Mouse (Mus musculus) urinary bladder, postnatal 36 days (tissue): ENCODE data around the gene Vangl1.
"Not testable (repeated sequence)": the region's sequence is repeated elsewhere in the genome, so short reads cannot be mapped to it uniquely, and the experiment has no call there.

Experiments used
- DNase-seq, 2 experiments: peaks; one replicate each; pipeline ENCODE4 v3.0.0; 2022; ENCODE audit warnings: low spot score in 2 of 2, mixed read lengths in 1 of 2

Gene Vangl1

DNA sequence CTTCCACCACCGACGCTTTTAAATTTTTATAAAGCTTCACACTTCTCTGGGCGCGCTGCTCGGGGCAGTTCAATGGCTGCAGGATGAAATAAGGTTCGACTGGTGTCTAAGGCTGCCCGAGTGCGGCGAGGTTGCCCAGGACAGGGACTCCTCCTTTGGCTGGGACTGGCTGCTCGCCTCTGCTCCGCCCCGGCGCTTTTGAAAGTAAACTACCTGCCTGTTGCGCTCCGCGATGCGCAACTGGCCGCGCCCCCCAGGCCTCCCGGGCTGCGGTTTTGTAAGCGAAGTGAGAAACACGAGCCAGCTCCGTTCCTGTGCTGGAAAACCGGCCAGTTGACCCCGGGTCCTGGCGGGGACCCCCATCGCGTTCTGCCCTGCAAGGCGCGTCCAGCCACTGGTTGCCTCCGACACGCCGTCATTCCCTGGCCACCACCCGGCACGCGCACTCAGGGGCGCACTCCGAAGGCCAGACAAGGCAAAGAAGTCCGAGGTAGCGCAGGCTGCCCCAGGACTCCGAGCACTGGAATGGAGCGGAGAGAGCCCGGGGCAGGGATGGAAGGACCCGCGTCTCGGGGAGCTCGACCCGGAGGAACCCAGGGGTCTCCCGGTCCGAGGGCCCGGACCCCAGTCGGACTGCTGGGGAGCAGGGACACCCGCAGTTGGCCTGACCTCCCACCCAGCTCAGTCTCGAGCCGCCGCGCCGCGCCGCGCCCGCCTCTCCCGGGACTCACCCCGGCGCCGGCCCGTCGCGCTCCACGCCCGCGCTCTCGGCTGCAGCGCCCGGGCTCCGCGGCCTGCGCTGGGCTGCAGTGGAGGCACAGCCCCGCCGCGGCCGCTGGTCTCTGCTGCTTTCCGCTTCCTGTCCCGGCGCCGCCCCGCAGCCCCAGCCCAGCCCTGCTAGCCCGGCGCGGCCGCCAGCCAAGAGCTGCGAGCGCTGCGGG, at the start of gene Vangl1:
Gene Vangl1, minus strand, starts transcription at position 913 of the 941 bp plus-strand sequence.
- DNase-seq, result peak; percentile 73 to 84

DNA sequence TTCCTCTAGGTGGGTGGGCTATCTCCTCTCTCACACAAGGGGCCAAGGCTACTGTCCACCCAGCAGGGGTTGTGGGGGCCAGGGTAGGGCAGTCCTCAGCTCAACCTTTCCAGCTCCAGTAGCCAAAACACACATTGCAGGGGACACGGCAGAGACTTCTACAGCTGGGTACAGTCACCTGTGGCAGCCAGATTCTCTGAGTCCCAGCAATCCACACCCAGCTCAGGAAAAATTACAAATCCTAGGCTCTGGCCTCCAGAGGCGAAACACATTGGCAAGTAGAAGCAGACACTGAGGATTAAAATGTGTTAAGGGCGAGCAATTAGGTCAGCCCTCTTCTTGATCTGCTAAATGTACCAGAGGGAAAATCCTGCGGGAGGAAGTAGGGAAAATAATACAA, 49.1 kb upstream of the Vangl1 start:
- DNase-seq, result no peak

DNA sequence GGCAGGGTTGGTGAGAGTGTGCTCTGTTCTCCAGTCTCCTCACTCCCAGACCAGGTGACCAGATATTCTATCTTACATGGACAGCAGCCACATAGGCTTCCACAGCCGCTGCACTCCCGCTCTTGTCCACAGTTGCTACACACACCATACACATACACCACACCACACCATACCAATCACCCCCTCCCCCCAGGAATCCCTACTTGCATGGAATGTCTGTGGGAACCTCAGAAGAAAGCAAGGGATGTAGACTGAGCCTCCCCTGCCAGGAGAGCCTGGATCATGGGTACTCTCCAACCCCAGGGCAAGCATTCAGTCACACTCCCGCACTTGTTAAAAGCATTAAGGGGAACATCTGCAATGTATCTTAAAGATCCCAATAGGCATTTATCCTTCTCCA, 48.4 kb upstream of the Vangl1 start:
- DNase-seq, result no peak

DNA sequence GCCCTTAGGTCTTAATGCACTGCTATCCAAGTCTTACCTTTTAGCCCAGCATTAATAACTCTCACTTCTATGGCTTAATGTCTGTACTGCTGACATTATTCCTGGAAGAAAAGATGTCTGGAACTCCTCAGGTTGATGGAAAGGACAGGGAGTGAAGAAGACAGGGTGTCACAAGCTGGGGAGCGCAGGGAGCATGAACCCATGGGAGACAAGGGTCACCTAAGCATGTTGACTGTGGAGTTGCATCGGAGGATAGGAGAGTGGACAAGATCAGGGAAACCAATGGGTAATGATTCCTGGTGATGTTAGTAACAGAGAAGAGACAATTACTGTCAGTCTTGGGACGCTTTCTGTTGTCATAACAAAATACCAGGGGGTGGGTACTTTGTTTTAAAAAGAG, 46.4 kb upstream of the Vangl1 start:
- no peak for DNase-seq

DNA sequence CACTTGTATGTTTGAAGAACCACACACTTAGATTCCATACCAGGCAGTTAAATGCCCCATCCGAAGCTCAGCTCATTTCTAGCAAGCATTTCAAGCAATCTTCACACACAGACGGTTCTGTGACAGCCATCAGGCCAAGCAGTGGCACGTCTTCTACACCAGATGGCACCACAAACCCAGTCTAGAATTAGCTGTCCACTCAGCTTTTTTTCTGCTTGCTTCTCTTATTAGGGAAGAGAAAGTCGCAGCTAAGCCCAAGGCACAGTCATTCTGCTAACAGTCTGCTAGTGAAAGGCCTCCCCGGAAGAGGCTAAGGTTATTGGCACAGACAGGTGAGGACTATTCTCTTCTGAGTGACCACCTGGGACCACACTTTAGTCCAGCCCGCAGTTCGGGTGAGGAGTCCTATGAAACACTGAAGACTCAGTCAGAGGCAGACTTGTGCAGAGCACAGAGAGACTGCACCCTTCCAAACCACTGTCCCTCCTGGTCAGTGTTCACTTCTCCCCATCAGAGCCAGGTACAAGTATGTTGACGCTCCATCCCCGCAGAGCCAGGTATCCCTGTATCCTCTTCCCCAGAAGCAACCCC, 45.0 kb upstream of the Vangl1 start:
- DNase-seq, result peak; percentile 40 to 62

DNA sequence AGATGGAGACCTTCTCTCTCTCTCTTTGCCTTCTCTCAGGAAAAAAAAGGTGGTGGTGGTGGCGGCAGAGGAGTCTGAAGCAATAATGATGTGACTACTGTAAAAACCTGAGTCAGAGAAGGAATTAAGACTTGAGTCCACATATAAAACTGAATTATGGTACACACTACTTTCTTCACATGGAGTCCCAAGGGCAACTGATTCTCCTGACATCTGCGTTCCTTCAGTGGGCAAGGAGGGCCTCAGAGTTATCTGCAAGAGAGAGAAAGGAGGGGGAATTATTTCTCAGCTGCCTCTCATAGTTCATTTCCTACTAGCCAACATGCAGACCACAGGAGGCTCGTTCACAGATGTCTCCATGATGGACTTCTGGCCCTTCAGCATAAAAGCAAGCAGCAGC, 40.1 kb upstream of the Vangl1 start:
- DNase-seq, result no peak

DNA sequence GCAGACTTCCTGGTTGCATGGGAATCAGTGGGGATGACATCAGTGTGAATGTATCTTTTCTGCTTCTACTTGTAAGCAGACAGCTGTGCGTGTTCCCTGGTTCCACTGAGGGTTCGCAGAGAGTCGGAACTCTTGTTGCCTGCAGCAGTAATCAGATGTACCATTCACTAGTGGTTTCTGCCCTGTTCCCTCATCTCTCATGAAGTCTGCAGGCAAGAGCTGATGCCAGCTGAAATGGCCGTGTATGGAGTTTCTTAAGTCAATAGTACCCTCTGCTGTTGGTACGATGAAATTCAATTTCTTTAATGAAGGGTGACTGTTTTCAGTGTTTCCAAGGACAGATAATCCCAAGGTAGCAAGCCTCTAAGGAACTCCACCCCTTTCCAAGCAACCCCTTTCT, 38.4 kb upstream of the Vangl1 start:
- DNase-seq, result peak; percentile 10 to 26

DNA sequence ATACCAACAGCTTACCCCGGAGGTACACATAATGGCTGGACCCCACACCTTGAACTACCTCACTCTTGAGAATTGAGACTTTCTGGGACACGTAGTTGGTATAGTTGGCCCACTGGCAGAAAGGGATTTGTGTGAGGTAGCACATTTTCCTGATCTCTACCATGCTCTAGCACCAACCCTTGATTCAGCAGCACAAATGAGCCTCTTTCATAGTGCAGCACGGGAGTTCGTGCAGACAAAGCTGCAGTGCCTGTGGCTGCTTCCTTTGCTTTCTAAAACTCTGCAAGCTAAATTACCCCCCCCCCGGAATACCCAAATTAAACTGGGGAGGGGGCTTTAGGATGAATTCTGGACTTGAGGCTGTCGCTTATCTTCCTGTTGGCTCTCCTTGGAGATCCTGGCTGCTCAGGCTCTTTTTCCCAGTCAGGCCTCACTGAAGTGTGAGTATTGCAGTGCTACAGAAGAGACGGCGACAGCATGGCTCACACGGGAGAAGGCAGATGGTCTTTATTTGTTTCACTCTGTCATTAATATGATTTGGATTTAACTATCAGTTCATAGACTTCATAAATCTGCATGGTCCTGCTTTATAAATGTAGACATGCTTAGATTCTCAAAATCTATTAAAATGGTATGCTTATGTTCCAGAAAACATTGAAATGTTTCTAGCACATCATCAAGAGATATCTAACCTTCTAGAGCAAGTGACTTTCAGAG, 27.1 kb upstream of the Vangl1 start:
- no peak for DNase-seq

DNA sequence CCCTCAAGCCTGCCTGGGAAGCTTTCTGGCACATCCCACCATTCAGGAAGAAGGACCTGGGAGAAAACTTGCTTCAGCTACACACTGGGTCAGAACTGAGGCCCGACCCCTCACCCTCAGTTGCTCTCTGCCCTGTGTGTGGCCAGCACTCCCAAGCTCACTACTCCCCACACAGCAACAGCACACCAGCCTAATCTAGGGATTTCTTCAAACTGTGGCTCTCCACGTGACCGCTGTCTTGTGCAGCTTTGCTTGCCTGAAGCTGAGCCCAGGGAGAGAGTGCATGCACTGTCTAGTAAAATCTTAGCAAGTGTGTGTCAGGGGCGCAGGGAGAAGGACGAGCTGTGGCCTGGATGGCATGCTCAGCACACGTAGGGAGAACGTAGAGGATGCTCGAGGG, 18.3 kb upstream of the Vangl1 start:
- no peak for DNase-seq

DNA sequence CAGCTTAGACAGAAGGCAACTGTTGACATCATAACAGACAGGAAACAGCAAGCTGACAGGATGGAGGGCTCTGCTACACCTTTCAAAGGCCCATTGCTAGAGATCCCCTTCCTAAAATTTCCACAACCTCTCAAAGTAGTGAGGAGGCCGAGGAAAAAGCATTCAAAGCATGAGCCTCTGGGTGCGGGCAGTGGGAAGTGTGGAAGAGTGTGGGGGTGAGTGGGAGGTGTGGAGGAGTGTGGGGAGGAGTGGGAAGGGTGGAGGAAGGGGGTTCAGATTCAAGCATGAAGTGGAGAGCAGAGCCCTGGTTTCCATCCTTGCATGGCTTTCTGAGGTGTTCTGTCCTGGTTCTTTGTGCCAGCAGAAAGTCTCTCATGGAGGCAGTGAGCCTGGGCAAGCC, 13.8 kb upstream of the Vangl1 start:
- no peak for DNase-seq

DNA sequence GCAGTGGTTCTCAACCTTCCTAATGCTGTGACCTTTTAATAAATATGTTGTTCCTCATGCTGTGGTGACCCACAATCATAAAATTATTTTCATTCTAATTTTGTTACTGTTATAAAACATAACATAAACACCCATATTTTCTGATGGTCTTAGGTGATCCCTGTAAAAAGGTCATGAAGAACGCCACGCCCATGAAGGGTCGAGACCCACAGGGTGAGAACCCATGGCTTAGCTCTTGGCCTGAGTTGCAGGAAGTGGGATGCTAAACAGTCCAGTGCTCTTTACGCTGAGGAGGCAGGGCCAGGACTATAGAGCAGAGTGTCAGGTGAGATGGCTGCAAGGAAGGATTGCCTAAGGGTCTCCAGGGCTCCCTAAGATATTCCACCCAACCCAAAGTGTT, 10.2 kb upstream of the Vangl1 start:
- no peak for DNase-seq

DNA sequence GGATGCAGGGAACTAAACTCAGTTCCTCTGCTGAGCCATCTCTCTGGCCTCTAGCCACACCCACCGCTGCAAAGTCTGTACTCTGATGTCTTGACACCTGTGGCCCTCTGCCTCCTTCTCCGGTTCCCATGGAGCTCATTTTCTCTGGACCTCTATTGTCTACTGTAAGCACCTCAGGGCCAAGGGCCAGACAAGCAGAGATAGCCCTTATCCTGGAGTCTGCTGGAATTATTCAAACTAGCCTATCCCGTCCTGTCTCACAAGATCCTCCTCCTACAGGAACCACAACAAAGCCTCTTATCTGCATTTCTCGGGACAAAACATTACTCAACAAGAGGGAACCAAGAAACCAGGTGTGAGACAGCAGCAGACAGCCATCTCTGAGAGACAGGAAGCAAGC, 9.8 kb upstream of the Vangl1 start:
- DNase-seq, result no peak

DNA sequence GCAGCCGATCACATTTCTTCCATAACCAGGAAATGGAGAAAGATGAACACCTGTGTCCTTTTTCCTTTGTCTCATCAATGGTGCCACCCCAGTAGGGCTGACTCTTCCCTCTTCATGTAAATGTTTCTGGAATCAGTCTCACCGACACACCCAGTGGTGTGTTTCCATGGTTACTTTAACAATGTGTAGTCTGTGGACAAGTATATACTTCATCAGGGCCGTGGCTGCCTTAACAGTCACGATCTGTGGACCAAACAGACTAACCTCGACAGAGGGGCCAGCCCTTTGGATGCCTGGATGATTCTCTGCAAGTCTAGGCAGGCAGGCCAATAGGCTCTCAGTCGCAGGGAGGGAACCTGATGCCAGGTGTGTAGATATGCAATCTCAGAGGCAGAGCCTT, 8.4 kb upstream of the Vangl1 start:
- DNase-seq, result no peak

DNA sequence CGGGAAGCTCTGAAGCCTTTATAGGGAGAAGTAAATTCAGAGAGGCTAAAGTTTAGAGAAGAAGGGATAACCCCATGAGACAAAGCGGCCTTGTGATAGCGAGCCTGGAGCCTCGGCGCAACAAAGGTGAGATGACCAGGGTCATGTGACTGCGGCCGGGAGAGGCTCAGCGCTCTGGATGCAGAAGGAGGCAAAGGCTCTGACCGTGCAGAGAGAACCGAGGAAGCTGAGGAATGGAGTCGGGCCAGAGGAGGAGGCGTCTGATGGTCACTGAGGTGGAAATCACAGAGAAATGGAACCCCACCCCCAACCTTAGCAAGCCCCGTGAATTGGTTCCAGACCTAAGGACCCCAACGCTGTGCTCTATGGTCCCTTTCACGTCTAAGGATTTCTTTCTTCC, 7.8 kb upstream of the Vangl1 start:
- DNase-seq, result no peak

DNA sequence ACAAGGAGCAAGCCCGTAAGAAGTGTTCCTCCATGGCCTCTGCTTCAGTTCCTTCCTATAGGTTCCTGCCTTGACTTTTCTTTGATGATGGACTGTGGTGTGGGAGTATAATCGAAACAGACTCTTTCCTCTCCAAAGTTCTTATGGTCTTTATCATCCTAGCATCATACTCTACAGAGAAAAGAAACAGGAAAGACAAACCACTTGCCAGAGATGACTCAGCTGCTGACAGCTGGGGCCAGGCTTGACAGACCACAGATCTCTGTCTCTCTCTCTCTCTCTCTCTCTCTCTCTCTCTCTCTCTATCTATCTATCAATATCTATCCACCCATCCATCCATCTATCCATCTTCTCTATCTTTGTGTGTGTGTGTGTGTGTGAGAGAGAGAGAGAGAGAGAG, 6.8 kb upstream of the Vangl1 start:
- DNase-seq, result no peak

DNA sequence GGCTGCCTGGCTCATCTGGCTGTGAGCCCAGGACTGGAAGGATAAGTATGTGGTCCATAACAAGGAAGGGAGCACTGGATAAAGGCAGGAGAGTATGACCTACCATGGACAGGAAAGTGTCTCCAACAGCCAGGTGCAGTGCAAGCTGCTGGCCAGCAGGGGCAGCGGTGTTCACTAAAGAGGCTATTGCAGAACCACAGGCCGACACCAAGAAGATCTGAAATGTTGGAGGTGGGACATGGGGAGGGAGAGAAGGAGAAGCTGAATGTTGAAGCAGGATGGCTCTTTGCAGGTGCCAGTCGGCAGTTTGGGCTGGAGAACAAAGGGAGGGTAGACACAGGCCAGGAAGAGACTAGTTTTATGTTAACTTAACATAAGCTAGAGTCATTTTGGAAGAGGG, 6.3 kb upstream of the Vangl1 start:
- DNase-seq, result no peak

DNA sequence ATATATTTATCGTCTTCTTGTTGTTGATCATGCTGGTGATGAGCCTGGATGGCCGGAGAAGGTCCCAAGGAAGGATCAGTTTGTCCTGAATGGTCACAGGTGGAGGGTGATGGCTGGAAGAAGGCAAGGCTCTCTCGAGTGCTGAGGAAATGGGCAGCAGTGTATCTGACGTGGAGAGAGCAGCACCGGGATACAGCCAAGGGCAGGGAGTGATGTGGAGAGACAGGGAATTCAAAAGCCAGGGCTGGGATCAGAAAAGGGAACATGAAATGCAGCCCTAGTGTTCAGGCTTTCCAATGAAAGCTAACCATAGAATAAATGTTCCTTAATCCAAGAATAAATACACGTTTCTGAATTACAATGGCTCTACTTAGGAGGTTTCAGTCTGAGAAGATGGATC, 4.4 kb upstream of the Vangl1 start:
- no peak for DNase-seq

DNA sequence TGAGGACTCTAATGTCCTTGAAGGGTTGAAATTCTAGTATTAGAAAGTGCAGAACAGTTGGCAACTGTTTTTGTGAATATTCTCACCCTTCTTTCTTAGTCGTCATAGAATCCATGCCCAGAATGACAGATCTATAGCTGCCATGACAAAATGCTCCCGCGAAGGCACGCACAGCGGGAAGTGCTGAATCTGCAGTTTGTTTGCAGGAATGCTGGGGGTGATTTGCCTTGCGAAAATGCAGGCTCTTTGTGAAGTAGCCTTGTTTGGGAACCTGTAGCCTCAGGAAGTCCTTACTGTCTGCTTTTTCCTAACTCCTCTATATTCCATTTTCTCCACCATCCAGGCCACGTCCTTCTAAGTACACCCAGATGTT, 951 bp upstream of the Vangl1 start:
- no peak for DNase-seq

DNA sequence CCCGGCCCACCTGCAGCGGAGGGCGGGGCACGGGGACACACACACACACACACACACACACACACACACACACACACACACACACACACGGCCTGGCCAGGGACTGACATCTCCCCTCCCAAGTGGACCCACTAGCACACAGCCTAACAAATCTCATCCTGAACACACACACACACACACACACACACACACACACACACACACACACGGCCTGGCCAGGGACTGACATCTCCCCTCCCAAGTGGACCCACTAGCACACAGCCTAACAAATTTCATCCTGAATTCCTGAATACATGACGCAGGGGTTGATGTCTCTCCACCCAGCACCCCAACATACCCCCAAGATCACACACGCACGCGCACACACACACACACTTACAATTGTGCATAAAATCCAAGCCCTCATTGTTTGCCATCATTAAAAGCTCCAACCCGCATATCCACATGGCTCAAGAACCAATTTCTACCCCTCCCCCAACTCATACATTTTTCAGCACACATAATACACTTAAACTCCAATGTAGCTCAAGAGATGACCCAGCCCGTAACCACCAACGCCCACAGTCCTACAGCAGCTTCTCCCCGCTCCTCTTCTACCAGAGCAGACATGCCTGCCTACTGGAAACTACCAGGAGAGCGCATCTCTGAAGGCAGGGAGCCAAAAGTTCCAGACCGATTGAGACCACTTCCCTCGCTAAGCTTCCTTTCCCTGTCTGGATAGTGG, 403 bp upstream of the Vangl1 start:
- not testable (repeated sequence) for DNase-seq

DNA sequence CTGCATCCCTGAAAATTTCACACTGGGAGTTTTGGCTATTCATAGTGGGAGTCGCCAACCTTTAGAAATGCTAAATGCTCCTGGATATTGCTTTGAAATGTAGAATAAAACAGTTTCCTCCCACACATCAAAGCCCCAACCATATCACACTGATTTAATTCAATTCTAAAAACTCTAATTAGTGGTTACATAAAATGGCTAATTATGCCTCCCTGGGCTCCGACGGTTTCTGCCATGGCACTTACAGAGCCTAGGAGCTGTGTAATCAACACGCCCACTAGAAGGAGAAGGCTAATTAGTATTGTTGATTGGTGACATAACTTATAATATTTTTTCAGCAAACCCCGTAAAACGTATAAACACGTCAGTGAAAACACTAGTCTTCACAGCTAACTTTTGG, 1.4 kb downstream of the Vangl1 start:
- DNase-seq, result no peak

DNA sequence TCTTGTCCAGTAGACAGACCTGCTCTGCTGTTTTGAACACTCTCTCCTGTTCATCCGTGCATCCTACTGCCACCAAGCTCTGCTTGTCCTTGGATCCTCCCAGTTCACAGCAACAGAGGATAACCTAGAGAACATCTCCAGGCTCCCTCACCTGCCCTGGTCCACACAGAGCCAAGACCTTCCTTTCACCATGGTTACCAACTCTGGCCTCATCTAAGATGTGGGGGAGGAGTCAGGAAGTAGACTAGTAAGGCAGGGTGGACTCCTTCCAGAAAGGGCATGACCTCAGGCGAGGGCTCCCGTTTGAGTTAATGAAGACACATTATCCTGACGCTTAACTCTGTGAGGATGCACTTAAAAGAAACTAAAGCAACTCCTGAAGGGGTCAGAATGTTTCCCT, 4.5 kb downstream of the Vangl1 start:
- DNase-seq, result no peak

DNA sequence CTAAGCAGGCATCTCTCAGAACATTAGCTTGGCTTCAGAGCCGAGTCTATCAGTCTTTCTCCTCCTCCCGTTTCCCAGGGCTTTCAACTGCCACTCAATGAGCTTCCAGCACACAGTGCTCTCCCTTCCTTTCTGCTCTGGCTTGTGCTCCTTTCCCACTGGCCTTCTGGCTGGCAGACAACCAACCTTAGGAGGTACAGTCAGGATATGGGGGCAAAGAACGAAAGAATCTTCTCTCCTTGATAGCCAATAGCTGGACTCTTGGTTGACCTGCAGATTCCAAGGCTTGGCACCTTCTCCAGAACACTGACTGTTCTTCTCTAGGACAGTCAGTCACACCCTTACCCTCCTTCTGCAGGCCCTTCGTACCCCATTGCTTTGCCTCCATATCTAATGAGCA, 5.3 kb downstream of the Vangl1 start:
- no peak for DNase-seq
